Mouse (Mus musculus) midbrain, embryonic 15.5 days (tissue): ENCODE measurements around the gene Nkx2-3. TPM values are rescaled to one million over a fixed set of nuclear protein-coding genes. Genes with fewer than 3 reads are reported as not detected.

ENCODE experiments used
- microRNA-seq: library from miRNA; unstranded; fragments of <30 nt; microRNA quantifications from one replicate; pipeline ENCODE4, GENCODE M21; 2016
- polyA plus RNA-seq: library from polyadenylated mRNA; unstranded; fragments of >200 nt; fragmentation: Nextera tagmentation; extraction: Ambion mirVana; gene quantifications from 2 replicates; pipeline ENCODE4 v1.2.1, GENCODE M21; 2015

The Nkx2-3 gene
- polyA plus RNA-seq, 1 experiment from 2014 or later = 0.40 TPM

Small RNAs within 50 kb of the gene (microRNA-seq; reads per million reads assigned to microRNA genes)
- gene Gm22646 = not detected

Other genes with a start within 250 kb of the Nkx2-3 start
- 0.08 and 0.18 TPM in 2 replicates for gene Hpse2, start 224.0 kb upstream of the Nkx2-3 start, polyA plus RNA-seq
- 2.1 and 3.3 TPM in 2 replicates for gene Cnnm1, start 171.9 kb upstream of the Nkx2-3 start, polyA plus RNA-seq
- gene Got1, start 87.7 kb upstream of the Nkx2-3 start, polyA plus RNA-seq = 94.6 and 97.8 TPM in 2 replicates
- gene Slc25a28, start 62.6 kb downstream of the Nkx2-3 start, polyA plus RNA-seq = 14.4 and 16.7 TPM in 2 replicates
- gene Entpd7, start 77.3 kb downstream of the Nkx2-3 start, polyA plus RNA-seq = 7.8 and 10.4 TPM in 2 replicates
- 6.9 and 7.4 TPM in 2 replicates for gene Cutc, start 140.7 kb downstream of the Nkx2-3 start, polyA plus RNA-seq
- 12.8 and 14.2 TPM in 2 replicates for gene Cox15, start 140.7 kb downstream of the Nkx2-3 start, polyA plus RNA-seq
- gene Abcc2, start 169.9 kb downstream of the Nkx2-3 start, polyA plus RNA-seq = 0.04 and 0.06 TPM in 2 replicates